Mouse (Mus musculus): ENCODE data around the gene Cym. TPM values are rescaled to one million over a fixed set of nuclear protein-coding genes. Genes with fewer than 3 reads are reported as not detected.

Gene Cym
- total RNA-seq, 2 experiments from 2014 or later, result 0.31 to 2.1 TPM

DNA sequence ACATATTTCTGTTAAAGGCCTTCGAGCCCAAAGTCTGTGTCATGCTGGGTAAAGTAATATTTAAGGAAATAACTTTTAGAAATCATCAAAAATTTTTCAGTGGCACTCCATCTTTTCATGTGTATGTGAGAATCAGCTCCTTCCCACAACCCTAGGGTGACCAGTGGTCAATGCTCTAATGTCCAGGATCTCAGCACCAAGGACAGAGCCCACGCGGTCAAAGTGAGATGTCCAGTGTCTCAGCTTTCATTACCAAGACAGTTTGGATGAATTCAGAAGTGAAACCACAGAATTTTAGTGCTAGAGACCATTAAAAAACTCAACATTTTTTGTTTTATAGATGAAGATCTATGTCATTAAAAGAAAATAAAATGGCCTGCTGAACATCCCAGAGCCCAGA lies 49.6 kb downstream of the Cym start:
- no peak for DNase-seq (ENCODE audit: low spot score in 2 of 2)

GRCm38 (mm10) chr3:107169552-107169951 lies 52.0 kb downstream of the Cym start:
- DNase-seq (ENCODE audit: low spot score in 2 of 2), result no peak

- no peak for DNase-seq (ENCODE audit: low spot score in 2 of 2)
These were observed 58.8 kb downstream of the Cym start for GRCm38 (mm10) chr3:107162741-107163140.

Other genes with a start within 250 kb of the Cym start
- 1 to 10 TPM; 1.0 to 1.8 TPM for gene Kcna3, start 185.6 kb downstream of the Cym start, total RNA-seq (2021)
- gene Kcna2, start 120.6 kb downstream of the Cym start, total RNA-seq (2021), result 1 to 10 TPM; 3.1 to 4.0 TPM
- not detected for gene Kcna10, start 38.7 kb downstream of the Cym start, total RNA-seq (2021)
- gene A630076J17Rik, start 8.9 kb upstream of the Cym start, total RNA-seq (2021), result not detected
- gene Prok1, start 18.0 kb upstream of the Cym start, total RNA-seq (2021), result 10 to 100 TPM in 1 of 2 experiments, under 1 TPM in 1; 0.25 to 10.2 TPM
- gene Lamtor5, start 57.1 kb upstream of the Cym start, total RNA-seq (2021), result 10 to 100 TPM; 67.1 to 72.7 TPM
- 1 to 10 TPM in 1 of 2 experiments, under 1 TPM in 1; 0.87 to 2.7 TPM for gene Slc16a4, start 69.5 kb upstream of the Cym start, total RNA-seq (2021)
- 10 to 100 TPM; 41.1 to 47.0 TPM for gene Rbm15, start 111.9 kb upstream of the Cym start, total RNA-seq (2021)
- gene Kcnc4, start 237.8 kb upstream of the Cym start, total RNA-seq (2021), result 10 to 100 TPM; 14.4 to 14.8 TPM

Data from adrenal gland, postnatal 4 days (tissue).